Mouse (Mus musculus) cerebellum, adult 11-12 months (tissue): Measurements from ENCODE around the gene Cd209b.

Experiments used
- DNase-seq: peaks from one replicate; pipeline ENCODE4 v3.0.0; 2022

Gene Cd209b

DNA sequence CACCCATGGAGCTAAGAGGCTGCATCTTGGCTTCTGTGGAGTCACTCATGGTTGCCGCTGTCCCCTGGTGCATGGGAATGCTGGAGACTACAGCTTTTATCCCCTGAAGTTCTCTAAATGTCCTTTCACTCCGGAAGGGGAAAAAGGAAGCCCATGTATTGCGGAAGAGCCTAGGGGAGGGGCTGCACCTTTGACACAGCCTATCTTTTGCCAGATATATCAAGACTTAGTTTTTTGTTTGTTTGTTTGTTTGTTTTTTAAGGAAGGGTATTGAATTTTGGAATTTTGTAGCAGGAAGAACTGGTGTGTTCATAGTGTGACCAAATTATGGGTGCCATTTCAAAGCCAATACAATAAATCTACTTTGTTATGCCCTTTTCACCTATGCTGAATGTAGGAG is at the start of gene Cd209b:
TSS of gene Cd209b (minus strand) at position 101 of the 400 bp plus-strand sequence.
- DNase-seq = no peak

DNA sequence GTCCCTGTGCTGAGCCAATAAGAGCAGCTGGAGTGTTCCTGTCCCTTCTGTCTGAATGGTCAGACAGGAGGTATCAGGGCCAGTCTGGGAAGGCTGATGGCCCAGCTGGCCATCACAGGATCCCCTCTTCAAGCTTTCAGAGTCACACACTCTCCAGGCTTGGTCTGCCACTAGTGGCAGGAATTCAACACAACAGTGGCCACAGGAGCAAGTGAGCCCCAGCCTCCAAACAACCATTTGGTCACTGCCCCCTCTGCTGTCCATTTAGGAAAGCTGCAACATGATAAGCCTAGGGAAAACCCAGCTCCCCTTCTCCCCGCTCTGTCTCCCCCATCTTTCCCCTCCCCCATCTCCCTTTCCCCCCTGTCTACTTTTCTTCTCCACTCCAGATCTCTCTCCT is 29.4 kb upstream of the Cd209b start:
- DNase-seq = no peak

DNA sequence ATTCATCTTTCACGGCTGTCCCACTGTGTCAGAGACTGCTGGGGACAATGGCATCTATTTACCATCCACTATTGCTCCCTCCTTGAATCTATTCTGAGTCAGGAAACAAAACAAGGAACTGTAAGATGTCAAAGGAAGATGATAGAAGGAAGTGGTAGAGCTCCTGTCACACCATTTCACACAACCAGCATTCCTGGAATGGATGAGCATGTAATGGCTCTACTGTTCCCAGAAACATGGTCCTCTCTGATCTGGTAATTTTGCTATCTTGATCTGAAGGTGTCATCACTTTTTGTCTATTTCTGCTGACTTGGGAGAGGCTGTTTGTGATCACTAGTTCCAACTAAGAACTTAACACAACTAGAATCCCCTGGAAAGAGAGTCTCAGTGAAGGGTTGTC is 28.0 kb upstream of the Cd209b start, which contains the start of gene Cd209c:
TSS of gene Cd209c (minus strand) at position 101 of the 400 bp plus-strand sequence.
- DNase-seq = no peak

DNA sequence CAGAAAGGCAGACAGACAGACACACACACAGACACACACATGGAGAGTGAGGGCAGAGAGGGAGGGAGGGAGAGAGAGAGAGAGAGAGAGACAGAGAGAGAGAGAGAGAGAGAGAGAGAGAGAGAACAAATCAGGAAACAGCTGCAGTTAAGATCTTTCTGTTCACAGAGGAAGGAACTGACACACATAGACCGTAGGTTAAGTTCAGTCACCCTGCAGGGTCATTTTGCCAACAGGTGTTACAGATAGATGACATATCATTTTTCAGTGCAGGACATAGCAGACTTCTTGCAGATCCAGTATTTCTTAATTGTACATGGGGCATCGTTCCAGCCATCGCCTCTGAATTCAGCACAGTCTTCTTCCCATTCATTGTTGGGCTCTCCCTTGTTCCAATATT is 13.4 kb upstream of the Cd209b start:
- no peak for DNase-seq

DNA sequence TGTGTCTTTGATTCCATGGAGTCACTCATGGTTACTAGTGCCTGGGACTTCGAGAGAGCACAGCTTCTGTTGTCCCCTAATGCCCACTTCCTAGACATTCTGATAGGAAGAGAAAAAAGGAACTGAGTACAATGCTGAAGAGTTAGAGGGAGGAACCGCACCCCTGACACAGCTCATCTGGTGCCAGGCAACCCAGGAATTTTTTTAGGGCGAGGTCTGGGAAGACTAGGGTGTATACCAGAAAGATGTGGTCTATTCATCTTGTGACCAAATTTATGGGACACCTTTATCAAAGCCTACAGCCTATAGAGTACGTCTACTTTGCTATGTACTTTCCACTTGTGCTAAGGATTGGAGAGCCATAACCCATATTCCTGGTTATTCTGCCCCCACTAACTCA is 48.2 kb downstream of the Cd209b start, which contains the start of gene Cd209d:
TSS of gene Cd209d (minus strand) at position 101 of the 400 bp plus-strand sequence.
- no peak for DNase-seq

DNA sequence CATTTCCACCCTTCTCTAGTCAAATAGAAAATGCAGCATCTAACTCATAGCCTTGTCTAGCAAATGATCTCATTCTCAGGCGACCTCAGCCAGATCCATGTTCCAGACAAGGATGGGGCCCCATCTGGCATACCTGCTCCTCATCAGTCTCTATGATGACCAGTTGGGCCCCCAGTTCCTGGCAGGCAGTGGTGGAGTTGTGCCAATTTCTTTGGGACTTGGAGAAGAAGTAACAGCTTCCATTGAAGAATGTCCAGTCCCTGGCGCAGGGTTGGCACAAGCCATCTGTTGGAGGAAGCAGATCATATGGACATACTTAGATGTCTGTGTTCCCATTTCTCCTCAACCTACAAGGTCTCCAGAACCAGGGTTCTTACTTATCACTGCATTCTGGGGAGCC is 50.5 kb downstream of the Cd209b start:
- peak; percentile 2 for DNase-seq
